Mouse (Mus musculus): ENCODE measurements around the gene Nr2c2.

DNA sequence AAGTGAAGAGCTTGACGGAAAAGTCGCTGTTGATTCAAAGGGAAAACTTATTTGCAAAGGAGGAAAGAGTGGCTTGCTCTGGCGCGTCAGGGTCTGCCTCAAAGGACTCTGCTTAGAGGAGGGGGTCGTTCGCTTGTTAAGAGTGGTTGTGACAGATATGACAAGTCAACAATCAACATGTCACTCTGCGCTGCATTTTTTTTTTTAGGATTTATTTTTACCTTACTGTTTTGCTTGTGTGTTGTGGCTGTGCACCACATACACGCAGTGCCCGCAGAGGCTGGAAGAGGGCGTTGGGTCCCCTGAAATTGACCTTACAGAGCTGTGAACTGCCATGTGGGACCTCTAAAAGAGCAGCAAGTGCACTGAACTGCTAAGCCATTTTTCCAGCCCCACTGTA is 93.0 kb downstream of the Nr2c2 start:
- TF ChIP-seq POLR2A (IDR thresholded peaks at IDR 0.05; ENCODE audit: low read depth, low read length) = no peak
- TF ChIP-seq CTCF (IDR thresholded peaks at IDR 0.05; ENCODE audit: extremely low read depth, insufficient read depth, insufficient read length, insufficient replicate concordance) = no peak
